Mouse (Mus musculus) hematopoietic multipotent progenitor cell, adult 10-12 weeks (in vitro differentiated cells): ENCODE measurements around the gene Smarcb1. TPM values are rescaled to one million over a fixed set of nuclear protein-coding genes. Genes with fewer than 3 reads are reported as not detected.

Source experiments
- polyA plus RNA-seq: library from polyadenylated mRNA; stranded (reverse); fragments of >175 nt; gene quantifications from 2 replicates; pipeline ENCODE4 v1.2.3, GENCODE M21; 2012; ENCODE audit warnings: low replicate concordance

The Smarcb1 gene
- 154 and 351 TPM in 2 replicates for polyA plus RNA-seq

GRCm38 (mm10) chr10:75921026-75921725 lies at the start of gene Smarcb1:
Smarcb1 (minus strand) TSS chr10:75921617.

GRCm38 (mm10) chr10:75954381-75954811 lies 33.0 kb upstream of the Smarcb1 start, which contains the start of gene Gm5134:
Gm5134 (plus strand) TSS chr10:75954514.

GRCm38 (mm10) chr10:75942736-75943477 lies 21.5 kb upstream of the Smarcb1 start, which contains the start of gene Vpreb3:
Vpreb3 (plus strand) TSS chr10:75943057.

GRCm38 (mm10) chr10:75940520-75940919 lies 19.1 kb upstream of the Smarcb1 start, which contains the start of gene Gm867:
Gm867 (minus strand) TSS chr10:75940672.

GRCm38 (mm10) chr10:75935680-75936541 lies 14.5 kb upstream of the Smarcb1 start, which contains the start of gene Mmp11:
Mmp11 (minus strand) TSS chr10:75936496.

GRCm38 (mm10) chr10:75932891-75933290 lies 11.5 kb upstream of the Smarcb1 start, which contains the start of gene Chchd10:
Chchd10 (plus strand) TSS chr10:75933130.

GRCm38 (mm10) chr10:75893089-75893750 lies 28.2 kb downstream of the Smarcb1 start, which contains the start of gene Derl3:
Derl3 (plus strand) TSS chr10:75893413.

GRCm38 (mm10) chr10:75859786-75860470 lies 61.5 kb downstream of the Smarcb1 start, which contains the start of gene Mif:
Mif (minus strand) TSS chr10:75860240.

Other genes with a start within 250 kb of the Smarcb1 start
- gene Cabin1, start 157.3 kb downstream of the Smarcb1 start, polyA plus RNA-seq, result 98.3 and 104 TPM in 2 replicates
- gene Ddt, start 148.2 kb downstream of the Smarcb1 start, polyA plus RNA-seq, result 15.5 and 82.1 TPM in 2 replicates
- not detected in 2 replicates for gene Gm20441, start 140.7 kb downstream of the Smarcb1 start, polyA plus RNA-seq
- 1.3 and 1.8 TPM in 2 replicates for gene Gstt3, start 140.2 kb downstream of the Smarcb1 start, polyA plus RNA-seq
- gene Gstt1, start 123.0 kb downstream of the Smarcb1 start, polyA plus RNA-seq, result 0.63 and 2.4 TPM in 2 replicates
- gene Gstt4, start 99.1 kb downstream of the Smarcb1 start, polyA plus RNA-seq, result not detected in 2 replicates
- 11.9 and 17.2 TPM in 2 replicates for gene Gstt2, start 84.2 kb downstream of the Smarcb1 start, polyA plus RNA-seq
- gene Mif, start 61.4 kb downstream of the Smarcb1 start, polyA plus RNA-seq, result 301 and 511 TPM in 2 replicates
- gene Derl3, start 28.2 kb downstream of the Smarcb1 start, polyA plus RNA-seq, result 204 and 543 TPM in 2 replicates
- 254 and 472 TPM in 2 replicates for gene Chchd10, start 11.5 kb upstream of the Smarcb1 start, polyA plus RNA-seq
- gene Mmp11, start 14.9 kb upstream of the Smarcb1 start, polyA plus RNA-seq, result 3.1 and 4.1 TPM in 2 replicates
- 2.0 TPM in 1 of 2 replicates, not detected in the other for gene Gm867, start 19.1 kb upstream of the Smarcb1 start, polyA plus RNA-seq
- gene Vpreb3, start 21.4 kb upstream of the Smarcb1 start, polyA plus RNA-seq, result 12.9 and 13.7 TPM in 2 replicates
- 0.08 and 0.16 TPM in 2 replicates for gene Gm5134, start 32.9 kb upstream of the Smarcb1 start, polyA plus RNA-seq
- 4.6 and 9.2 TPM in 2 replicates for gene Zfp280b, start 111.0 kb upstream of the Smarcb1 start, polyA plus RNA-seq
- not detected in 2 replicates for gene Slc5a4b, start 189.3 kb upstream of the Smarcb1 start, polyA plus RNA-seq
- not detected in 2 replicates for gene Slc5a4a, start 225.8 kb upstream of the Smarcb1 start, polyA plus RNA-seq